Mouse (Mus musculus) embryonic facial prominence, embryonic 10.5 days (tissue): ENCODE data around the gene Setd1a. TPM values are rescaled to one million over a fixed set of nuclear protein-coding genes. Genes with fewer than 3 reads are reported as not detected.
A peak's percentile ranks its signal among the peaks of the same experiment; 100 is the strongest.

Experiments
- DNase-seq: peaks from one replicate; pipeline ENCODE4 v3.0.0-alpha.2; 2017; ENCODE audit warnings: low spot score
- H3K27ac ChIP-seq: fragments of 300-500 bp; sonication (generic); replicated peaks from 2 replicates; pipeline ENCODE4 v1.5.1; 2016; ENCODE audit warnings: mild to moderate bottlenecking
- H3K27me3 ChIP-seq: fragments of 300-500 bp; sonication (generic); replicated peaks from 2 replicates; pipeline ENCODE4 v1.6.1; 2016; ENCODE audit warnings: low read depth, mild to moderate bottlenecking; ENCODE audit not compliant: poor library complexity, severe bottlenecking
- H3K36me3 ChIP-seq: fragments of 300-500 bp; sonication (generic); replicated peaks from 2 replicates; pipeline ENCODE4 v1.6.1; 2016; ENCODE audit warnings: mild to moderate bottlenecking, moderate library complexity
- H3K4me1 ChIP-seq: fragments of 300-500 bp; sonication (generic); 2 replicates; pipeline ENCODE4 v1.6.1; 2016
- H3K4me3 ChIP-seq: fragments of 300-500 bp; sonication (generic); 2 replicates; pipeline ENCODE4 v1.5.1; 2016; ENCODE audit warnings: mild to moderate bottlenecking, moderate library complexity
- H3K9me3 ChIP-seq: fragments of 300-500 bp; sonication (generic); 2 replicates; pipeline ENCODE4 v1.6.1; 2016; ENCODE audit warnings: mild to moderate bottlenecking
- WGBS: fragments of 180-500 bp; shearing (Covaris S2); methylation state at CpG from one replicate; pipeline ENCODE4 v1.1.7; 2016; 5-methylcytosine and 5-hydroxymethylcytosine counted together
- polyA plus RNA-seq: library from polyadenylated mRNA; unstranded; fragments of >200 nt; fragmentation: Nextera tagmentation; extraction: Ambion mirVana; gene quantifications from 2 replicates; pipeline ENCODE4 v1.2.1, GENCODE M21; 2016

Setd1a gene
- polyA plus RNA-seq, 1 experiment from 2014 or later, result 14.7 TPM

DNA sequence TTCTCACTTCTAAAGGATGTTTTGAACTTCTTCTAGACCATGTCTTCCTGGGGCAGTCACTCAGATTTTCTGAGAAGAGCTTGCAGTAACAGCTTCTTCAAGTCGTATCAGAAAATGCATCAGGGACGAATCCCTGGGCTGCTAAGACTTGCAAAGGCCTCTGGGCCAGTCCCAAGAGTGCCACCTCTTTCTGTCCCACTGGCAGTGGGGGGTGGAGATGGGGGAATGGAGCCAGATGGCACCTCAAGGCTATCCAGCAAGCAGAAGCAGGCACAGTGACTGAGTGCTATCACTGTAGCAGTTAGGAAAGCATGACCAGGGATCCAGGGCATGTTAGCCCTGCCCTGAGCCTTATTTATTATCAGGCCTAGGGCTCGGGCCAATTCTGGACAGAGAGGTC is 35.8 kb downstream of the Setd1a start:
- H3K27ac ChIP-seq, result no peak overlapping the region
- WGBS, result 85% methylated on average over 3 of the region's 3 CpGs
- H3K36me3 ChIP-seq, result peaks cover 61% of the 10 kb centered on the region
- no peak for DNase-seq
- H3K4me3 ChIP-seq, result no peak overlapping the region
- H3K27me3 ChIP-seq, result no peaks in the 10 kb centered on the region
- no peaks in the 10 kb centered on the region for H3K9me3 ChIP-seq
- peaks cover 6% of the 10 kb centered on the region; the same call in 1 of the 2 replicates for H3K4me1 ChIP-seq

DNA sequence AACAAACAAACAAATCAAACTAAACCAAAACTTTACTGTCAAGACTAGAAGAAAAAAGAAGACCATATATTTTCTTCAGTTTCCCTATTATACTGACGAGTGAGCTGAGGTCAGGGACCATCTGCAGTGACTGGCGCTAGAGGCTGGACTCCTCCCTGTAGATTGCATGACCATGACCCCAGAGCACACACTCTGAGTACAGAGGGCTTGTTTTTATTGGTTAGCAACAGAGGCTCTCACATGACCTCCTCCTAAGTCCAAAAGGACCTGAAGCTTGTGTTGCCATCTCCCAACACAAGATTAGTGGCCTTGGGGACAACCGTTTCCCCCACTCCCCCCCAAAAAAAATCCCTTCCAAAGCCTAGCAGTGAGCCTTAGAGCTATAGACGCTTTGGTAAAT is 37.4 kb downstream of the Setd1a start:
- DNase-seq, result no peak
- H3K27ac ChIP-seq, result no peak overlapping the region
- H3K4me1 ChIP-seq, result peaks cover 6% of the 10 kb centered on the region; the same call in 1 of the 2 replicates
- 84% methylated on average over 4 of the region's 4 CpGs for WGBS
- peaks cover 66% of the 10 kb centered on the region for H3K36me3 ChIP-seq
- H3K9me3 ChIP-seq, result no peaks in the 10 kb centered on the region
- H3K27me3 ChIP-seq, result no peaks in the 10 kb centered on the region
- H3K4me3 ChIP-seq, result no peak overlapping the region

DNA sequence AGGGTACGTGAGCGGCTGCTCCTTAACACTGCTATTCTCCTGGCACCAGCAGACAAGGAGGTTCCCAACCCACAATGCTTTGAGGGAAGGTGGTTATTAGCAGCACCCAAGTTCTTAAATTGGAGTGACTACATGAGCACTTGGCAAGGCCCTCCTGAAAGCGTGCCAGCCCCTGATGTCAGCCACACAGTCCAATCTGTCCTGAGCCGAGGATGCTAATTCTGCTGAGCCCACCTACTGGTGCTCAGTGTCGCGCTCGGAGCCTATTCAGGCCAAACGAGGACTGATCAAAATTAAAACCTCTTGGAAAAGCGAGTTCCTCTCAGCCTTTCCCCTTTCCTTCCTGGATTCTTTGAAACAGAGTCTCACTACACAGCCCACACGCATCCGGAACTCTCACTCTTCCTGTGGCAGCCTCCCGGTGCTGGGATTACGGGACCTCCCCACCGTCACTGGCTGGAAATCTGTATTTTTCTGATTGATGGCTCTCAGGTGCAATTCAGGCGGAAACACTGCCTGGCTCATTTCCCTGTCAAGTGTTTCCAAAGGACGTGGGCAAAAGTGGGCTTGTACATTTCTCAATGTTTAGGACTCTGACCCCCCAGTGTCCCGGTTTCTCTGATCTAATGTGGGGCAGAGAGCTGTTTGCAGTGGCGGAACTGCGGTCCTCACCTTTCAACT is 37.9 kb downstream of the Setd1a start:
- DNase-seq, result no peak
- 87% methylated on average over 19 of the region's 19 CpGs for WGBS
- H3K27ac ChIP-seq, result no peak overlapping the region
- H3K4me1 ChIP-seq, result peaks cover 6% of the 10 kb centered on the region; the same call in 1 of the 2 replicates
- H3K9me3 ChIP-seq, result no peaks in the 10 kb centered on the region
- H3K27me3 ChIP-seq, result no peaks in the 10 kb centered on the region
- H3K36me3 ChIP-seq, result peaks cover 62% of the 10 kb centered on the region
- H3K4me3 ChIP-seq, result no peak overlapping the region

DNA sequence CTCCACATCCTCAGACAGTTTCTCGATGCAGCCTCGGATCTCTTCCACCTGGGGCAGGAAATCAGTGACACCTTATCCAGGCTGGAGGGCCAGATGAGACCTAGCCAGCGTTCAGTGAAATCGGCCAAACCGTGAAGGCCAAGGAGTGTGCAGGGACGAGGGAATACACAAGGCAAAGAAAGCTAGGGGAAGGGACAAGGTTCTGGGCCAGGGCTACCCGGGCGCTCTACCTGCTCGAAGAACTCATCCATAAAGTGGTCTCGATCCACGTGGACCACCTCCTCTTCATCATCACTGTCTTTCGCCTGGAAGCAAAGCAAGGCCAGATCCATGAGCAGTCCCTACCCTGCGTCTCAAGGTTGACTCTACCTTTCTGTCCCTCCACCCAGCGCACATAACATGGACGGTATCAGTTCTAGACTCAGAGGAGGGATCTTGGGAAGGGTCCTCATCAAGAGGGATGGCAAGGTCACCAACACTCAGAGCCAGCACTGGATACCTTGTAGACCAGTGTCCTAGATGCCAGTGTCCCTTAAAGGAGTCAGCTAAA is 38.7 kb downstream of the Setd1a start:
- H3K4me1 ChIP-seq, result peaks cover 6% of the 10 kb centered on the region; the same call in 1 of the 2 replicates
- peaks cover 54% of the 10 kb centered on the region for H3K36me3 ChIP-seq
- H3K27ac ChIP-seq, result no peak overlapping the region
- no peak overlapping the region for H3K4me3 ChIP-seq
- 91% methylated on average over 15 of the region's 15 CpGs for WGBS
- H3K27me3 ChIP-seq, result no peaks in the 10 kb centered on the region
- no peaks in the 10 kb centered on the region for H3K9me3 ChIP-seq
- no peak for DNase-seq

DNA sequence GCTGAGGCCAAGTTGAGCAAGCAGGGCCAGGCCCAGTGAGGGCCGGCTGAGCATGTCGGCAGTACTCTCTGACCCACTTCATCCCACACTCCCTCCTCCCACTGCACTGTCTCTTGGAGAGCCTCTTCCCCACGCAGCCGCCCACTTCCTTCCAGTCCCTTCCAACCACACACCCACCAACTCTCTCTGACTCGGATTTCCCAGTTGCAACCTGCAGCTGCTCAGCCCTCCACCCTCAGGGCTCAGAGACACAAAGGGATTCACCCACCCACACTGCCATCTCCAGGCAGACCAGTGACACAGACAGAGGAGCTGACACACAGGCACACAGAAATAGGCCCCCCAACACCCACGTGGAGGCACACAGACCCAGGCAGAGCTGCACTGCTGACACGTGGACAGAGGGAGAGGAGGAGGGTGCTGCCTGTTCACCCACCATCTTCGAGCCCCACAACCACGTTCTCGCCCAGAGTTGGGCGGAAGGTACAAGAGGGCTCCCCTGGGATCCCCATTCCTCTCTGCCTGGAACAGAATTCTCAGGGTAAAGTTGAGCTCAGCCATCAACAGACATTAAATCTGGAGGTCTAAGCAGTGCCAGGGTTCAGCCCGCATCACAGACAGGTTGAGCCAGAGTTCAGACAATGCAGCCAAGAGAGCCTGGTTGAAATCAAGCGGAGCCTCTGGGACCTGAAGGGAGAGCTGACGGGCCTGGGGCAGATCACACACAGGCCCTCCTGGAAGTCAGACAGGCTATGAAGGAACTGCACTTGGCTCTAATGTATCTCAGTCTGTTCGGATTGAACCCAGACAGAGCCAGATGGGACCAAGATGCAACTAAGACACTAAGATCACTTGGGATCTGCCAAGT is 39.7 kb downstream of the Setd1a start:
- Histone ChIP-seq H3K27me3 (no peaks in the 10 kb centered on the region), H3K4me3 (no peak overlapping the region), H3K4me1 (peaks cover 12% of the 10 kb centered on the region), H3K27ac (0 out of 2 replicates have a peak overlapping the region, but pooled peaks have one; percentile 37), H3K36me3 (peaks cover 44% of the 10 kb centered on the region), H3K9me3 (no peaks in the 10 kb centered on the region)
- no peak for DNase-seq
- 65% methylated on average over 15 of the region's 15 CpGs for WGBS

DNA sequence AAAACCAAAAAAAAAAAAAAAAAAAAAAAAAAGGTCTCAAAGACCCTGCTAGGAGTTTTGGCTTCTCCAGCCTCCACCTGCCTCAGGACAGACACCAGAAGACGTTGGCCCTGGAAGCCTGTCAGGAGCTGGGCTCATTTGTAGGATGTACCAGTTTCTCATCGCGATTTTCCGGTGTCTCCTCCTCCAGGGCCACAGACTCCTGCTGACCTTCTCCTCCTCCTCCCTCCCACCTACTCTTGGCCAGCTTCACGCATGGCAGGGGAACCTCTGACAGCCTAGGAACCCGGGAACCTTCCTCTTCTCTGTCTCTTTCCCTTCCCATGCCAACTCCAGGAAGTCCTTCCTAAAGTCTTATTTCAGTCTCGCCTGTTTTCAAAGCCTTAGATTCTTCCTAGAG is 40.6 kb downstream of the Setd1a start:
- no peak for DNase-seq
- 84% methylated on average over 7 of the region's 7 CpGs for WGBS

DNA sequence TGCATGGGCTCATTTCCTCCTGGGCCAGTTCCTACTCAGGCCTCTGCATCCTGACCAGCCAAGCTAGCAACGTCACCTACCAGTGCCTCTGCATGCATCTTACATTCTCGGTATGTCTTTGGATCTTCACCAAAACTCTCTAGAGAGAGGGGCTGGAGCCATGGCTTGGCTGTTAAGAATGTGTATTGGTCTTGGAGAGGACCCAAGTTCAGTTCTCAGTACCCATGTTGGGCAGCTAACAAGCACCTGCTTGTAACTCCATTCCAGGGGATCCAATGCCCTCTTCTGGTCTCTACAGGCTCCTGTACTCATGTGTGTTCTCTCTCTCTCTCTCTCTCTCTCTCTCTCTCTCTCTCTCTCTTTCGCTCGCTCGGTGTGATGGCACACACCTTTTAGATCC is 41.3 kb downstream of the Setd1a start:
- H3K4me3 ChIP-seq, result no peak overlapping the region
- WGBS, result 92% methylated on average over 5 of the region's 5 CpGs
- peaks cover 26% of the 10 kb centered on the region for H3K4me1 ChIP-seq
- no peak for DNase-seq
- H3K27me3 ChIP-seq, result no peaks in the 10 kb centered on the region
- peaks cover 30% of the 10 kb centered on the region for H3K36me3 ChIP-seq
- no peak overlapping the region for H3K27ac ChIP-seq
- no peaks in the 10 kb centered on the region for H3K9me3 ChIP-seq

More for the DNA sequence above, 40.6 kb downstream of the Setd1a start:
- H3K27ac ChIP-seq, result no peak overlapping the region
- H3K36me3 ChIP-seq, result peaks cover 36% of the 10 kb centered on the region
- H3K27me3 ChIP-seq, result no peaks in the 10 kb centered on the region
- no peaks in the 10 kb centered on the region for H3K9me3 ChIP-seq
- H3K4me3 ChIP-seq, result no peak overlapping the region
- H3K4me1 ChIP-seq, result peaks cover 21% of the 10 kb centered on the region

DNA sequence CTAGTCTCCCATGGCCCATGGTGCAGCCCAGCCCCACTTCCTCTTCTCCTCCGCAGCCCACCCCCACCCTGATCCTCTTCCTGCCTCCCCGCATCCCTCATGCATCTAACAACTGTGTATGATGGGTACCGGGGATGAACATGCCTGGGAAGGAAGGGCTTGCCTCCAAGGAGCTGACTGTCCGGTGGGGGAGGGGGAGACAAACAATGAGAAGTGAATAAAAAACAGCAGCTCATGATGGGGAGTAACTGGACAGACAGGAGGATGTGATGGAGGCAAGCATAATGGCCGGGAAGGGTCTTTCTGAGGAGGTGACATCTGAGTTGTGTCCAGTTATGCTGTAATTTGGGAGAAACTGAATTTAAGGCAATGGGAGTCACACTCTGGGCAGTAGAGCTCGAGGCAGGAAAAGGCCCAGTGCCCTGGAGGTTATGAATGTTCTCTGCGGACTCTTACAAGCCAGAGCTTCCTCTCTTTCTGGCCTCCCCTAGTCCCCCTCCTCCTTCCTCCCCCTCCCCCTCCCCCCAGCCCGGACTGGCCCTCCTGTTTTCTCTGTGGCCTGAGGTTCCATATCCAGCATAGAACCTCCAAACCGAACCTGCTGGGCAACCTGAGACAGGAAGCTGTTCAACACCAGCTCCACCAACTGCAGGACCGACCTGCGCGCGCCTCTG is 44.5 kb downstream of the Setd1a start:
- H3K27ac ChIP-seq, result no peak overlapping the region; the same call in 1 of the 2 replicates
- 59% methylated on average over 13 of the region's 13 CpGs for WGBS
- H3K36me3 ChIP-seq, result peaks cover 11% of the 10 kb centered on the region; the same call in 1 of the 2 replicates
- no peaks in the 10 kb centered on the region for H3K27me3 ChIP-seq
- peak; percentile 33 for DNase-seq
- H3K4me3 ChIP-seq, result no peak overlapping the region
- H3K9me3 ChIP-seq, result no peaks in the 10 kb centered on the region
- H3K4me1 ChIP-seq, result peaks cover 48% of the 10 kb centered on the region

DNA sequence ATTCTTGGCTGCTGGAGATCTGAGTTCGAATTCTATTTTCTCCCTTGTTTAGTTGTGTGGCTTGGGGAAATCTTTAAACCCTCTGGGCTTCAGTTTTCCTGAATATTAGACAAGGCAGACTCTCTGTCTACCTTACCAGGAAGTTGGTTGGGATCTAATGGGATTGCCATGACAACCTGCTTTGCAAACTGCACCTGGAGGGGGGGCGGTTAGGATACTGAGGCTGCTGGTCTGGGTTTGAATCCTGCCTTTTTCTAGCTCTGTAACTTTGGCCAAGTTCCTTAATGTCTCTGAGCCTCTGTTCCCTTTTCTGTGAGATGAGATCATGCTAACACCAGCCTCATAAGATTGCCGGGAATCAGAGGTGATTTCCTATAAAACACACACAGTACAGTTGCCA is 46.0 kb downstream of the Setd1a start:
- 88% methylated on average over 3 of the region's 3 CpGs for WGBS
- Histone ChIP-seq H3K4me3 (no peak overlapping the region; the same call in 1 of the 2 replicates), H3K27ac (no peak overlapping the region), H3K27me3 (no peaks in the 10 kb centered on the region), H3K4me1 (peaks cover 46% of the 10 kb centered on the region), H3K36me3 (peaks cover 10% of the 10 kb centered on the region; the same call in 1 of the 2 replicates), H3K9me3 (no peaks in the 10 kb centered on the region)
- no peak for DNase-seq

DNA sequence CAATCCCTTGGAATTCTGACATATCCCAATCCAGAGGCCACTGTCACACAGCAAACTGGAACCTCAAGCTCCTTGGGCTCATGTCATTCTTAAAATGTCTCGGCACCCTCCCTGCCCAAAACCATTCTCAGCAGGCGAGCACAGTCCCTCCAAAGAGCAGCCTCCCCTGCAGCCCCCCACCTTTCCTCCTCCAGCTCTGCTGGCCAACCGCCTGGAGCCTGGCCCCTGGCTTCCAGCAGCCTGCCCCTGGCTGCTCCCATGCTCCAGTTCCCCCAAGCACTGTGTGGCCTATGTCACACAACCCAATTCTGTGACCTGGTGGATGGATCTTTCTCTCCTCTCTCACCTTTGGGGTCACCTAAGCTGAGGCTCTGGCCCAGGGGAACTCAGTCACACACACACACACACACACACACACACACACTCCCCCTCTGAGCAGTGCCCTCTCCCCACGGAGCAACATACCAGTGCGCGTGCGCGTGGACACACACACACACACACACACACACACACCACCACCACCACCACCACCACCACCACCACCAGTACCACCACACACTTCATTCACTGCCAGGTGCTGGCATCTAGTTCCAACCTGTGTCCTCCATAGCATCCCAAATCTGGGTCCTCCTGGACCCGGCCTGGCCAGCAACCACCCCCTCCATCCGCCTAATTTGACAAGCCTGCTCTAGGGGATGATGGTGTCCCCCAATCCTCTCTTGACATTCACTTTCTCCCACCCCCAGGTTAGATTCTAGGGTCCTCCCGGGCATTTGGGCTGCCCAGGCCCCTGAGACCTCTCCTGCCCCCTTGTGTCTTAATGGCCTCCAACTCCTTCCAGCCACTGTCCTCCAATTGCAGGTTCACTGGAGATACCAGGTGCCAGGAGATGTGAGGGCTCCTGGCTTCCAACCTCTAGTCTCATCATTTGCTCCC is 47.0 kb downstream of the Setd1a start:
- Histone ChIP-seq H3K27me3 (no peaks in the 10 kb centered on the region), H3K4me3 (peak overlapping the region; percentile 89), H3K27ac (peak overlapping the region; percentile 93), H3K4me1 (peaks cover 46% of the 10 kb centered on the region), H3K36me3 (0 out of 2 replicates have a peak, but pooled peaks cover 3% of the 10 kb centered on the region), H3K9me3 (no peaks in the 10 kb centered on the region)
- 71% methylated on average over 11 of the region's 11 CpGs for WGBS
- DNase-seq, result no peak

DNA sequence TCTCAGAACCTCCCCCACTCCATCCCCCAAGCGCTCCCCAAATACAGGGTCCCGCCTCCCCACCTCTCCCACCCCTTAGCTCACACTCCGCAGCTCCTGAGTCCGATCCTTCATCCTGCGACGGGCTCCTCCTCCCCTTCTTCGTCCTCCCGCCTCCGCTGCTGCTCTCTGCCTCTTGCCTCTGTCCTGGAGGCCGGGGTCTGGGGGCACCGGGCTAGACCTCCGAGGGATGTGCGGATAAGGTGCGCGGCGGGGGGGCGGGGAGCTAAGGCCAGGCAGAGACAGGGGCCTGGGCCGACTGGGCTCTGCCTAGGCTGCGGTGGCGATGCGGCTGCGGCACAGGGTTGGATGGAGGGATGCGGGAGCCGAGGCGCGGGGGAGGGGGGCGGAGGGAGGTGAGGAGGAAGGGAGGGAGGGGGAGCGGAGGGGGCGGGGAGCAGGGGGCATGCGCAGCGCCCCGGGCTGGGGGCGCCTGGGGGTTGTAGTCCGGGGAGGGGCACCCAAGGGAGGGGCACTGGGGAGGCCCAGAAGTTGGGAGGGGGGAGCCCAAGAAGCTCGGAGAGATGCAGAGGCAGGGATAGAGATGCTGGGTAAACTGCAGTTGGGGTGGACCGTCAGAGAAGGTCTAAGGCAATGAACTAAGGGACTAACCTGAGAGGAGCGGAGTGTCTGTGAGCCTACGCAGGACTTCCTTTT is 47.9 kb downstream of the Setd1a start, which contains the start of the genes Stx4a and Stx1b:
TSS of gene Stx4a (plus strand) at position 119 of the 696 bp plus-strand sequence.
TSS of gene Stx1b (minus strand) at position 374 of the 696 bp plus-strand sequence.
- 3% methylated on average over 36 of the region's 38 CpGs for WGBS

More for the DNA sequence above, 47.9 kb downstream of the Setd1a start, which contains the start of the genes Stx4a and Stx1b:
- Histone ChIP-seq H3K36me3 (no peaks in the 10 kb centered on the region), H3K4me1 (peaks cover 46% of the 10 kb centered on the region), H3K27ac (peak within 1 kb of the TSS; percentile 93), H3K9me3 (no peaks in the 10 kb centered on the region), H3K27me3 (no peaks in the 10 kb centered on the region), H3K4me3 (peak within 1 kb of the TSS; percentile 89)
- peak; percentile 84 for DNase-seq
